Mouse (Mus musculus) limb, embryonic 11.5 days (tissue): ENCODE data around the gene Ppme1. TPM values are rescaled to one million over a fixed set of nuclear protein-coding genes. Genes with fewer than 3 reads are reported as not detected.

ENCODE experiments used
- ATAC-seq: fragments of 200-750 bp; cut with Nextera tagmentation; 2 replicates; pipeline ENCODE4 v1.8.0; 2017; ENCODE audit warnings: low read depth; ENCODE audit not compliant: insufficient number of reproducible peaks, low FRiP score, low TSS enrichment
- DNase-seq: peaks from one replicate; pipeline ENCODE4 v3.0.0-alpha.2; 2015; ENCODE audit warnings: low spot score
- H3K27ac ChIP-seq: fragments of 300-500 bp; sonication (generic); replicated peaks from 2 replicates; pipeline ENCODE4 v1.5.1; 2014; ENCODE audit warnings: low read depth, mild to moderate bottlenecking, low read length
- H3K27me3 ChIP-seq: fragments of 300-500 bp; sonication (generic); 2 replicates; pipeline ENCODE4 v1.6.1; 2014; ENCODE audit warnings: mild to moderate bottlenecking, low read length, mixed read lengths; ENCODE audit not compliant: control insufficient read depth, insufficient read depth
- H3K36me3 ChIP-seq: fragments of 300-500 bp; sonication (generic); 2 replicates; pipeline ENCODE4 v1.6.1; 2014; ENCODE audit warnings: mild to moderate bottlenecking, low read length, moderate library complexity, mixed read lengths; ENCODE audit not compliant: control insufficient read depth, insufficient read depth
- H3K4me1 ChIP-seq: fragments of 300-500 bp; sonication (generic); 2 replicates; pipeline ENCODE4 v1.6.1; 2014; ENCODE audit warnings: low read length, mixed read lengths; ENCODE audit not compliant: control insufficient read depth, insufficient read depth
- H3K4me2 ChIP-seq: fragments of 300-500 bp; sonication (generic); 2 replicates; pipeline ENCODE4 v1.6.1; 2014; ENCODE audit warnings: low read depth, mild to moderate bottlenecking, moderate library complexity; ENCODE audit not compliant: severe bottlenecking
- H3K4me3 ChIP-seq: fragments of 300-500 bp; sonication (generic); 2 replicates; pipeline ENCODE4 v1.5.1; 2014; ENCODE audit warnings: low read depth, low read length
- H3K9ac ChIP-seq: fragments of 300-500 bp; sonication (generic); 2 replicates; pipeline ENCODE4 v1.6.1; 2014; ENCODE audit warnings: mild to moderate bottlenecking, low read length
- H3K9me3 ChIP-seq: fragments of 300-500 bp; sonication (generic); 2 replicates; pipeline ENCODE4 v1.6.1; 2016; ENCODE audit warnings: low read length; ENCODE audit not compliant: control insufficient read depth
- WGBS: fragments of 180-500 bp; shearing (Covaris S2); extraction: QIAGEN DNeasy Blood & Tissue Kit; methylation state at CpG from one replicate; pipeline ENCODE4 v1.1.7; 2014; 5-methylcytosine and 5-hydroxymethylcytosine counted together
- polyA plus RNA-seq: library from polyadenylated mRNA; unstranded; fragments of >200 nt; fragmentation: Nextera tagmentation; extraction: Ambion mirVana; gene quantifications from 2 replicates; pipeline ENCODE4 v1.2.1, GENCODE M21; 2014

Gene Ppme1
- polyA plus RNA-seq, 1 experiment from 2014 or later, result 68.6 TPM

DNA sequence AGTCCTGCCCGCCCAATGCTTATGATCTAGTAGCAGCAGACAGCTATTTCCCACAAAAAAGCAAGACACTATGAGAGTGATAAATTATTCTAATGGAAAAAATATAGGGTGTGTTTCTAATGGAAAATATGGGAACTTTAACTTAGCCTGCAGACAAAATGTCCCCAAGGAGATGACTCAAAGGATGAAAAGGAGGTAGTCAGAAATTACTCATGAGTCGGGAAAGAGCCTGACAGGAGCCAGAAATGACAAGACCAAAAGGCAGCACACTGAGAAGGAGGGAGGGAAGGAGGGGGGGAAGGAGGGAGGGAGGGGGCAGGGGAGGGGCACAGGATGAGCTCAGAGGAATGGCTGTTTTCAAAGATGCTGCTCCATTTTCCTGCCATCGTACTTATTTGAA lies 90.5 kb downstream of the Ppme1 start:
- H3K27ac ChIP-seq, result no peak overlapping the region
- ATAC-seq (no peak), DNase-seq (no peak)
- H3K27me3 ChIP-seq, result peaks cover 17% of the 10 kb centered on the region
- H3K4me2 ChIP-seq, result no peak overlapping the region
- H3K9me3 ChIP-seq, result no peaks in the 10 kb centered on the region
- no peak overlapping the region for H3K4me3 ChIP-seq
- H3K9ac ChIP-seq, result no peak overlapping the region
- 0 out of 2 replicates have a peak, but pooled peaks cover 6% of the 10 kb centered on the region for H3K4me1 ChIP-seq
- no peaks in the 10 kb centered on the region for H3K36me3 ChIP-seq
- 67% methylated on average over 3 of the region's 3 CpGs for WGBS

DNA sequence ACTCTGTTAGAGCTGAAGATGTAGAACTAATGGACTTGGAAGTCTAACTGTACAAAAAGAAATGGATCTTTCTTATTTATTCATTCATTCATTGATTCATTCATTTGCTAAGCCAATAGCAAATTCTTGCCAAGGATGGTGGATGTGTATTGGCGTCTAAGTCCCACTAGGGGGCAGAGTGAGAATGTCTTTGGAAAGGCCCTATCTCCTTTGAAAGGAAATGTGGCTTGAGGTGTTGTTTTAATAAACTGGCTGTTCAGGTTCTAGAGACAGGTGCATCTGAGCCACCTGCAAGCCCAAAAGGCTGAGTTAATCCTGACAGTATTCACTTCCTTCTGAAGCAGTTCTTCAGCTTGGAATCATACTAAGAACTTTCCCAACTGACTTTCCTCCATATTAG lies 92.3 kb downstream of the Ppme1 start:
- H3K4me2 ChIP-seq, result no peak overlapping the region
- no peaks in the 10 kb centered on the region for H3K4me1 ChIP-seq
- no peak for ATAC-seq
- no peaks in the 10 kb centered on the region for H3K9me3 ChIP-seq
- no peak overlapping the region for H3K27ac ChIP-seq
- H3K27me3 ChIP-seq, result peaks cover 5% of the 10 kb centered on the region
- no peaks in the 10 kb centered on the region for H3K36me3 ChIP-seq
- peak; percentile 56 for DNase-seq
- H3K9ac ChIP-seq, result no peak overlapping the region
- H3K4me3 ChIP-seq, result no peak overlapping the region
- 0% methylated on average over 1 of the region's 1 CpGs for WGBS

Other genes starting within 250 kb of the Ppme1 start
- 27.2 and 28.9 TPM in 2 replicates for gene Lipt2, start 213.0 kb downstream of the Ppme1 start, polyA plus RNA-seq
- 15.9 and 16.5 TPM in 2 replicates for gene Kcne3, start 195.8 kb downstream of the Ppme1 start, polyA plus RNA-seq
- 4.5 and 4.6 TPM in 2 replicates for gene Pgm2l1, start 144.9 kb downstream of the Ppme1 start, polyA plus RNA-seq
- 5.9 and 6.0 TPM in 2 replicates for gene P4ha3, start 86.8 kb downstream of the Ppme1 start, polyA plus RNA-seq
- gene C2cd3, start 74 bp downstream of the Ppme1 start, polyA plus RNA-seq, result 43.0 and 44.6 TPM in 2 replicates
- not detected in 2 replicates for gene Ucp3, start 100.7 kb upstream of the Ppme1 start, polyA plus RNA-seq
- 116 and 123 TPM in 2 replicates for gene Ucp2, start 121.0 kb upstream of the Ppme1 start, polyA plus RNA-seq
- gene Dnajb13, start 142.7 kb upstream of the Ppme1 start, polyA plus RNA-seq, result 0.11 and 0.30 TPM in 2 replicates
- 21.3 and 22.2 TPM in 2 replicates for gene Coa4, start 164.8 kb upstream of the Ppme1 start, polyA plus RNA-seq
- gene Rab6a, start 235.1 kb upstream of the Ppme1 start, polyA plus RNA-seq, result 128 TPM in 2 replicates
- gene Mrpl48, start 236.0 kb upstream of the Ppme1 start, polyA plus RNA-seq, result 56.8 and 66.9 TPM in 2 replicates